Mouse (Mus musculus) urinary bladder, postnatal 25 days (tissue): ENCODE data around the gene Coq8a.
A peak's percentile ranks its signal among the peaks of the same experiment; 100 is the strongest.

Experiments
- DNase-seq: peaks from one replicate; pipeline ENCODE4 v3.0.0; 2022; ENCODE audit warnings: low spot score

The Coq8a gene

GRCm38 (mm10) chr1:180197956-180198355, 1.4 kb downstream of the Coq8a start:
- peak; percentile 21 for DNase-seq

GRCm38 (mm10) chr1:180196508-180196907, 2.9 kb downstream of the Coq8a start:
- DNase-seq = no peak

GRCm38 (mm10) chr1:180195703-180196381, 3.6 kb downstream of the Coq8a start:
- DNase-seq = peak; percentile 92

GRCm38 (mm10) chr1:180194781-180195471, 4.5 kb downstream of the Coq8a start:
- DNase-seq = no peak

GRCm38 (mm10) chr1:180194048-180194447, 5.4 kb downstream of the Coq8a start:
- no peak for DNase-seq

- no peak for DNase-seq
These were observed 5.9 kb downstream of the Coq8a start for GRCm38 (mm10) chr1:180193391-180193935.

- DNase-seq = no peak
These were observed 6.5 kb downstream of the Coq8a start for GRCm38 (mm10) chr1:180192866-180193265.

- DNase-seq = no peak
These were observed 7.7 kb downstream of the Coq8a start for GRCm38 (mm10) chr1:180191651-180192220.

GRCm38 (mm10) chr1:180191112-180191511, 8.3 kb downstream of the Coq8a start:
- DNase-seq = no peak

GRCm38 (mm10) chr1:180188951-180189350, 10.5 kb downstream of the Coq8a start:
- DNase-seq = no peak

GRCm38 (mm10) chr1:180186371-180186770, 13.0 kb downstream of the Coq8a start:
- no peak for DNase-seq

- DNase-seq = no peak
These were observed 13.5 kb downstream of the Coq8a start for GRCm38 (mm10) chr1:180185877-180186276.

GRCm38 (mm10) chr1:180184768-180185167, 14.6 kb downstream of the Coq8a start:
- DNase-seq = no peak

- DNase-seq = no peak
These were observed 15.8 kb downstream of the Coq8a start for GRCm38 (mm10) chr1:180183525-180184159.

GRCm38 (mm10) chr1:180182731-180183130, 16.7 kb downstream of the Coq8a start:
- no peak for DNase-seq

- DNase-seq = no peak
These were observed 17.5 kb downstream of the Coq8a start for GRCm38 (mm10) chr1:180181966-180182319.

- DNase-seq = no peak
These were observed 18.0 kb downstream of the Coq8a start for GRCm38 (mm10) chr1:180181304-180181965.

GRCm38 (mm10) chr1:180179840-180180239, 19.6 kb downstream of the Coq8a start:
- DNase-seq = no peak

- no peak for DNase-seq
These were observed 20.3 kb downstream of the Coq8a start for GRCm38 (mm10) chr1:180179100-180179499.

GRCm38 (mm10) chr1:180178340-180178739, 21.1 kb downstream of the Coq8a start:
- no peak for DNase-seq

- no peak for DNase-seq
These were observed 22.6 kb downstream of the Coq8a start for GRCm38 (mm10) chr1:180176784-180177183.

- DNase-seq = no peak
These were observed 23.8 kb downstream of the Coq8a start for GRCm38 (mm10) chr1:180175635-180176034.
